Mouse (Mus musculus) embryonic fibroblast, embryonic 13.5 days (primary cell): ENCODE data around the gene Cbx6.

Source experiments
- CTCF ChIP-seq: IDR thresholded peaks from 2 replicates; pipeline ENCODE4 v1.5.1; 2011; ENCODE audit warnings: mild to moderate bottlenecking, control low read depth, low read length, moderate library complexity, borderline replicate concordance; ENCODE audit not compliant: insufficient read depth
- POLR2A ChIP-seq: IDR thresholded peaks from 2 replicates; pipeline ENCODE4 v1.6.1; 2011; ENCODE audit warnings: low read depth, mild to moderate bottlenecking, control low read depth, low read length, moderate library complexity

- TF ChIP-seq CTCF, result no peak
- TF ChIP-seq POLR2A, result no peak
Measured at GRCm38 (mm10) chr15:79826221-79826935, 8.1 kb downstream of the Cbx6 start.
